In genomic region chr3:54357561-54357960, GRCm38 (mm10) we compare ENCODE assay signal across 11 mouse cellular contexts. TPM values are rescaled to one million over a fixed set of nuclear protein-coding genes. Genes with fewer than 3 reads are reported as not detected.
DNase-seq lines count a peak whose midpoint lies in the region; ATAC-seq and TF ChIP-seq lines count a peak whose summit lies in the region.
"Had no signal": no experiment of that assay in that cellular context is flagged by ENCODE, and none has a peak within 500 bp of the region (broad histone marks: within the 10 kb centered on the region; RNA-seq: fewer than 3 reads in every experiment).

No protein-coding gene starts in this region.

- ATAC-seq in kidney, postnatal 0 days (replicated peaks; ENCODE audit: low FRiP score, low read depth): no peak
- ATAC-seq in CD4-positive, CD25-positive, alpha-beta regulatory T cell, adult 4 months: peak; percentile 65
- ATAC-seq in Patski: peak; percentile 20
- ATAC-seq in hindbrain, postnatal 0 days: peak; percentile 43
- no peak for ATAC-seq in megakaryocyte-erythroid progenitor cell, adult 5-6 weeks (replicated peaks; ENCODE audit: low FRiP score, low TSS enrichment, poor library complexity, severe bottlenecking)

- H3K27ac ChIP-seq in kidney, postnatal 0 days: no peak overlapping the region
- no peak overlapping the region for H3K27ac ChIP-seq in hindbrain, postnatal 0 days
- H3K27ac ChIP-seq: midbrain, embryonic 12.5 days had no signal

- in situ Hi-C loops in Patski (cut with MboI; ENCODE audit: low pct_unique_long_range_greater_than_20kb): loop anchor here (10.0 to 25.0 kb wide), 3 partner anchors 180 to 707 kb away; no protein-coding TSS in a partner anchor

- WGBS in kidney, postnatal 0 days: 62% methylated on average over 3 of the region's 3 CpGs
- 61% methylated on average over 3 of the region's 3 CpGs for WGBS in hindbrain, postnatal 0 days

- CTCF ChIA-PET in Patski (lab: Charles Lee): interaction anchor here (0.7 to 2.4 kb wide), 33 partner anchors 10 to 364 kb away, joined by 3 to 30 read pairs (median 5); partner anchors contain the start of gene Supt20

- peak; percentile 85 for DNase-seq in kidney, postnatal 0 days (ENCODE audit: low spot score)
- no peak for DNase-seq in kidney, postnatal 25 days
- DNase-seq in Patski (ENCODE audit: low read depth, low spot score): no peak
- DNase-seq in hindbrain, postnatal 0 days (ENCODE audit: low spot score): peak; percentile 50
- DNase-seq in left cerebral cortex, postnatal 36 days (ENCODE audit: low spot score in 2 of 2): no peak
- no peak for DNase-seq in frontal cortex, postnatal 25 days (ENCODE audit: low spot score in 2 of 2)
- DNase-seq: adrenal gland, postnatal 14 days; thymus, adult 2 months had no signal

- H3K36me3 ChIP-seq in kidney, postnatal 0 days (ENCODE audit: insufficient read depth, low read length): no peaks in the 10 kb centered on the region
- H3K36me3 ChIP-seq in hindbrain, postnatal 0 days (ENCODE audit: insufficient read depth, low read length): no peaks in the 10 kb centered on the region
- H3K36me3 ChIP-seq: midbrain, embryonic 12.5 days had no signal

- no peaks in the 10 kb centered on the region for H3K9me3 ChIP-seq in kidney, postnatal 0 days (replicated peaks; ENCODE audit: low read length)
- no peaks in the 10 kb centered on the region for H3K9me3 ChIP-seq in hindbrain, postnatal 0 days (ENCODE audit: low read length)
- H3K9me3 ChIP-seq: midbrain, embryonic 12.5 days had no signal

- intact Hi-C loops in left cerebral cortex, postnatal 36 days (cut with DNase I): loop anchor here (5.0 to 10.0 kb wide), 3 partner anchors 170 to 330 kb away; no protein-coding TSS in a partner anchor

- no peak overlapping the region for H3K4me3 ChIP-seq in kidney, postnatal 0 days (replicated peaks; ENCODE audit: low read depth, low read length)
- H3K4me3 ChIP-seq in hindbrain, postnatal 0 days (ENCODE audit: low read length): no peak overlapping the region
- H3K4me3 ChIP-seq: midbrain, embryonic 12.5 days had no signal

- no peaks in the 10 kb centered on the region for H3K27me3 ChIP-seq in kidney, postnatal 0 days (ENCODE audit: insufficient read depth, low read length)
- peaks cover 6% of the 10 kb centered on the region for H3K27me3 ChIP-seq in Patski
- H3K27me3 ChIP-seq in hindbrain, postnatal 0 days (ENCODE audit: insufficient read depth, low read length): no peaks in the 10 kb centered on the region
- H3K27me3 ChIP-seq: midbrain, embryonic 12.5 days had no signal

- peak; percentile 78 for TF ChIP-seq CTCF in kidney, postnatal 0 days (IDR thresholded peaks at IDR 0.05; ENCODE audit: low read depth)
- peak; percentile 72 for TF ChIP-seq CTCF in Patski (IDR thresholded peaks at IDR 0.05)
- peak; percentile 71 for TF ChIP-seq CTCF in hindbrain, postnatal 0 days (IDR thresholded peaks at IDR 0.05; ENCODE audit: low read depth)

- H3K9ac ChIP-seq in kidney, postnatal 0 days (ENCODE audit: low read depth, low read length): no peak overlapping the region
- no peak overlapping the region for H3K9ac ChIP-seq in hindbrain, postnatal 0 days (replicated peaks; ENCODE audit: low read length)
- H3K9ac ChIP-seq: midbrain, embryonic 12.5 days had no signal

- H3K4me1 ChIP-seq in kidney, postnatal 0 days (replicated peaks; ENCODE audit: insufficient read depth, low read length): 0 out of 2 replicates have a peak, but pooled peaks cover 6% of the 10 kb centered on the region
- H3K4me1 ChIP-seq in hindbrain, postnatal 0 days (ENCODE audit: insufficient read depth, low read length): 0 out of 2 replicates have a peak, but pooled peaks cover 4% of the 10 kb centered on the region
- H3K4me1 ChIP-seq: midbrain, embryonic 12.5 days had no signal

- POLR2A ChIA-PET in Patski (lab: Charles Lee): interaction anchor here (0.6 to 1.3 kb wide), 4 partner anchors 122 to 335 kb away, joined by 3 to 7 read pairs (median 3); partner anchors contain the start of gene Supt20

- H3K4me2 ChIP-seq in kidney, postnatal 0 days (ENCODE audit: low read length): no peak overlapping the region
- H3K4me2 ChIP-seq in hindbrain, postnatal 0 days (ENCODE audit: low read depth, low read length): no peak overlapping the region
- H3K4me2 ChIP-seq: midbrain, embryonic 12.5 days had no signal

RNA-seq across cellular contexts. Expression of gene Postn, which starts 3.3 kb away (rescaled TPM):
- 83.7 and 86.4 TPM in 2 replicates for polyA plus RNA-seq in kidney, postnatal 0 days (2015; fragmentation: Nextera tagmentation; extraction: Ambion mirVana)
- not detected for polyA plus RNA-seq in CD4-positive, CD25-positive, alpha-beta regulatory T cell, adult 4 months (2017; shearing (Covaris generic))
- polyA plus RNA-seq in Patski (2021): 26.6 TPM
- 14.4 and 20.3 TPM in 2 replicates for total RNA-seq in hindbrain, postnatal 0 days (2014; rRNA removed)
- 13.6 and 15.3 TPM in 2 replicates for polyA plus RNA-seq in hindbrain, postnatal 0 days (2015; fragmentation: Nextera tagmentation; extraction: Ambion mirVana)
- total RNA-seq in megakaryocyte-erythroid progenitor cell, adult 5-6 weeks (2014; fragmentation: Nextera tagmentation): not detected in 2 replicates
- not detected in 2 replicates for total RNA-seq in megakaryocyte-erythroid progenitor cell, adult 5-6 weeks (2017)
- 1 to 10 TPM; 2.6 to 3.3 TPM for total RNA-seq in left cerebral cortex, postnatal 36 days (2021)

Comparison
In these comparisons a context has a peak if more than half of its experiments do, and no peak if none do; other contexts are left out.
1. DNase-seq: peak in kidney, postnatal 0 days (single experiment) and hindbrain, postnatal 0 days (single experiment); none in kidney, postnatal 25 days (0 of 2), Patski (single experiment), left cerebral cortex, postnatal 36 days (0 of 2) and frontal cortex, postnatal 25 days (0 of 2).
2. ATAC-seq: peak in CD4-positive, CD25-positive, alpha-beta regulatory T cell, adult 4 months (single experiment), Patski (single experiment) and hindbrain, postnatal 0 days (single experiment); none in kidney, postnatal 0 days (single experiment) and megakaryocyte-erythroid progenitor cell, adult 5-6 weeks (single experiment).
3. RNA of gene Postn, which starts 3.3 kb away (polyA plus RNA-seq): 83.7 to 86.4 TPM in kidney, postnatal 0 days, 26.6 TPM in Patski (single experiment) and 13.6 to 15.3 TPM in hindbrain, postnatal 0 days; not detected in CD4-positive, CD25-positive, alpha-beta regulatory T cell, adult 4 months; every median in the first group is over 10 times any median in the second.
4. Peak in every context shown above with its lines, with median percentiles within 50 percentile points of each other: CTCF ChIP-seq.